Mouse (Mus musculus): ENCODE results near the gene 4921539E11Rik. TPM values are rescaled to one million over a fixed set of nuclear protein-coding genes. Genes with fewer than 3 reads are reported as not detected.
A peak's percentile ranks its signal among the peaks of the same experiment; 100 is the strongest.

Gene 4921539E11Rik
- polyA plus RNA-seq, 1 experiment from 2014 or later = not detected

- H3K4me1 ChIP-seq (replicated peaks; ENCODE audit: control insufficient read depth, insufficient read depth, low read length) = no peaks in the 10 kb centered on the region
- ATAC-seq = no peak
- H3K27me3 ChIP-seq (replicated peaks; ENCODE audit: control insufficient read depth, insufficient read depth, low read length) = no peaks in the 10 kb centered on the region
- WGBS = 72% methylated on average over 7 of the region's 8 CpGs
- no peak overlapping the region for H3K4me2 ChIP-seq (replicated peaks; ENCODE audit: low read depth)
- H3K9me3 ChIP-seq (ENCODE audit: control insufficient read depth) = no peaks in the 10 kb centered on the region
- H3K27ac ChIP-seq (ENCODE audit: low read depth, low read length) = no peak overlapping the region
- H3K36me3 ChIP-seq (ENCODE audit: control insufficient read depth, insufficient read depth) = no peaks in the 10 kb centered on the region
- no peak overlapping the region for H3K4me3 ChIP-seq (ENCODE audit: low read depth, low read length)
- H3K9ac ChIP-seq (ENCODE audit: low read depth, low read length) = no peak overlapping the region
- no peak for TF ChIP-seq CTCF (IDR thresholded peaks at IDR 0.05; ENCODE audit: low read depth)
These were observed 17.6 kb downstream of the 4921539E11Rik start for GRCm38 (mm10) chr4:103273021-103273420.

DNA sequence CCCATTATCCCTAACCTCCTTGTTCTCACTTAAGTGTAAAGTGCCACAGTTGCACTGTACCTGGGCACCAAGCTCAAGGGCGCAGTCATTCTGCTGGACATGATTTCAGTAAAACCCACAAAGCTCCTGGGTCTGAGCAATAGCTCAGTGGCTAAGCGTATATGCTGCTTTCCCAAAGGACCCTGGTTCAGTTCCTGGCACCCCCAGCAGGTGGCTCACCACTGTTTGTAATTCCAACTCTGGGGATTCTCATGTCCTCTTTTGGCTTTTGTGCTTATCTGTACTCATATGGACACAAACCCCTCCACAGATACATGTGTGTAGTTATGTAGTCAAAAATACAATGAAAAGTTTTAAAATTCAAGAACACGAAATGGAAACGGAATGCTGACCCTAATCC, 21.3 kb downstream of the 4921539E11Rik start:
- no peak for ATAC-seq
- H3K36me3 ChIP-seq (ENCODE audit: control insufficient read depth, insufficient read depth) = no peaks in the 10 kb centered on the region

GRCm38 (mm10) chr4:103265166-103265565, 25.5 kb downstream of the 4921539E11Rik start:
- H3K36me3 ChIP-seq (ENCODE audit: control insufficient read depth, insufficient read depth) = no peaks in the 10 kb centered on the region
- H3K27ac ChIP-seq (ENCODE audit: low read depth, low read length) = no peak overlapping the region
- H3K4me3 ChIP-seq (ENCODE audit: low read depth, low read length) = no peak overlapping the region
- peak; percentile 66 for ATAC-seq
- H3K9me3 ChIP-seq (ENCODE audit: control insufficient read depth) = no peaks in the 10 kb centered on the region
- TF ChIP-seq CTCF (IDR thresholded peaks at IDR 0.05; ENCODE audit: low read depth) = no peak
- no peaks in the 10 kb centered on the region for H3K4me1 ChIP-seq (replicated peaks; ENCODE audit: control insufficient read depth, insufficient read depth, low read length)
- no peaks in the 10 kb centered on the region for H3K27me3 ChIP-seq (replicated peaks; ENCODE audit: control insufficient read depth, insufficient read depth, low read length)
- WGBS = 38% methylated on average over 2 of the region's 2 CpGs
- no peak overlapping the region for H3K4me2 ChIP-seq (replicated peaks; ENCODE audit: low read depth)
- H3K9ac ChIP-seq (ENCODE audit: low read depth, low read length) = no peak overlapping the region

More for the DNA sequence above, 21.3 kb downstream of the 4921539E11Rik start:
- no peaks in the 10 kb centered on the region for H3K9me3 ChIP-seq (ENCODE audit: control insufficient read depth)
- no peak overlapping the region for H3K27ac ChIP-seq (ENCODE audit: low read depth, low read length)
- H3K4me1 ChIP-seq (replicated peaks; ENCODE audit: control insufficient read depth, insufficient read depth, low read length) = no peaks in the 10 kb centered on the region
- H3K4me2 ChIP-seq (replicated peaks; ENCODE audit: low read depth) = no peak overlapping the region
- peak; percentile 44 for TF ChIP-seq CTCF (IDR thresholded peaks at IDR 0.05; ENCODE audit: low read depth)
- 86% methylated on average over 4 of the region's 4 CpGs for whole genome bisulfite sequencing
- H3K27me3 ChIP-seq (replicated peaks; ENCODE audit: control insufficient read depth, insufficient read depth, low read length) = no peaks in the 10 kb centered on the region
- H3K9ac ChIP-seq (ENCODE audit: low read depth, low read length) = no peak overlapping the region
- no peak overlapping the region for H3K4me3 ChIP-seq (ENCODE audit: low read depth, low read length)

DNA sequence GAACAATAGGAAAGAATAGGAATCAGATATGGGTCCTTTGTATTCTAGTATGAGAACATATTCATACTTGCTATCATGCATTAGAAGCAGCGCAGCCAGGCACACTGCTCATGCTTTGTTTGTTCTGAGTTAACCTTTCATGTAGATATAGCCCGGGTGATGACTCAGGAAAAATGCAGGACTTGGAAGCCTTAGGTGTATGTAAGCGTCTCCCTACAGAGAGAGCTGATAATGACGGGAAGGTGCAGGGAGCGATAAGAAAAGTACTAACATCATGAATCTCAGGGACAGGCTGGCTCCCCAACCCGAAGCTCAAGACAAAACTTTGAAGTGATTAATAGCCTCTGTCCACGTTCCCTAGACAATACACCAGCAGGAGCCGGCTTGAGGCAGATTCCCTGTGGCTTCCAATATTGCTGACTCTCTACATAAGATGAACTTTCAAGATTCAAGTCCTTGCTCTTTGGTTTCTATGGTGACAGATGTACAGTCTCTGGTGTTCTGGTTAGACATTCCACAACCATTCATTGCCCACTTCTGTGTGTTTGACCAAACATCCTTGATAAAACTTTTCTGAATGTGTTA, 26.8 kb downstream of the 4921539E11Rik start:
- Histone ChIP-seq H3K4me3 (ENCODE audit: low read depth, low read length) (no peak overlapping the region), H3K36me3 (ENCODE audit: control insufficient read depth, insufficient read depth) (no peaks in the 10 kb centered on the region), H3K4me1 (replicated peaks; ENCODE audit: control insufficient read depth, insufficient read depth, low read length) (no peaks in the 10 kb centered on the region), H3K27ac (ENCODE audit: low read depth, low read length) (no peak overlapping the region), H3K9ac (ENCODE audit: low read depth, low read length) (no peak overlapping the region), H3K27me3 (replicated peaks; ENCODE audit: control insufficient read depth, insufficient read depth, low read length) (no peaks in the 10 kb centered on the region), H3K9me3 (ENCODE audit: control insufficient read depth) (no peaks in the 10 kb centered on the region), H3K4me2 (replicated peaks; ENCODE audit: low read depth) (no peak overlapping the region; the same call in 1 of the 2 replicates)
- ATAC-seq = peak; percentile 66
- WGBS = 15% methylated on average over 8 of the region's 8 CpGs
- no peak for TF ChIP-seq CTCF (IDR thresholded peaks at IDR 0.05; ENCODE audit: low read depth)

DNA sequence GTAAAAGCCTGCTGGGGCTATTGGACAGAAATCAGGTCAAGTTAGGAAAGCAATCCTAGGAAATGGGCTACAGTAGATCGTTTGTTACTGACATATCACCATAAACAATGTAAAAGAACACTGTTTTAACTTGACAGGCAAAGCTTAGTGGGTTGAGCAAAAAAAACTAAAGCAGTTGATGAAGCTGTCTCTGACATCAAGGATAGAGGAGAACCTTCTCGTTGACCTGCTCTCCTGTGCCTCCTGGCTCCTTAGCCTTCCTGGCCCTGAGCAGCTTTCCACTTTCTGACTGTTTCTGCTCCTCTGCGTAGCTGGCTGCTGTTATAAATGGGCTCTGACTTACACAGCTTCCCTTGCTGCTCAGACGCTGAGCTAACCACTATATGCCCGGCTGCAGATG, 27.3 kb downstream of the 4921539E11Rik start:
- H3K9me3 ChIP-seq (ENCODE audit: control insufficient read depth) = no peaks in the 10 kb centered on the region
- no peaks in the 10 kb centered on the region for H3K36me3 ChIP-seq (ENCODE audit: control insufficient read depth, insufficient read depth)
- H3K27ac ChIP-seq (ENCODE audit: low read depth, low read length) = no peak overlapping the region
- H3K4me1 ChIP-seq (replicated peaks; ENCODE audit: control insufficient read depth, insufficient read depth, low read length) = no peaks in the 10 kb centered on the region
- H3K4me2 ChIP-seq (replicated peaks; ENCODE audit: low read depth) = no peak overlapping the region
- TF ChIP-seq CTCF (IDR thresholded peaks at IDR 0.05; ENCODE audit: low read depth) = no peak
- no peaks in the 10 kb centered on the region for H3K27me3 ChIP-seq (replicated peaks; ENCODE audit: control insufficient read depth, insufficient read depth, low read length)
- 0 out of 2 replicates have a peak, but pooled peaks have one; percentile 37 for ATAC-seq
- no peak overlapping the region for H3K4me3 ChIP-seq (ENCODE audit: low read depth, low read length)
- WGBS = 28% methylated on average over 5 of the region's 5 CpGs
- no peak overlapping the region for H3K9ac ChIP-seq (ENCODE audit: low read depth, low read length)

- no peak for ATAC-seq
These were observed 31.8 kb downstream of the 4921539E11Rik start for GRCm38 (mm10) chr4:103258817-103259216.

More at GRCm38 (mm10) chr4:103258817-103259216, 31.8 kb downstream of the 4921539E11Rik start:
- peak; percentile 48 for TF ChIP-seq CTCF (IDR thresholded peaks at IDR 0.05; ENCODE audit: low read depth)
- no peak overlapping the region for H3K27ac ChIP-seq (ENCODE audit: low read depth, low read length)
- no peaks in the 10 kb centered on the region for H3K27me3 ChIP-seq (replicated peaks; ENCODE audit: control insufficient read depth, insufficient read depth, low read length)
- WGBS = 82% methylated on average over 3 of the region's 3 CpGs
- no peaks in the 10 kb centered on the region for H3K36me3 ChIP-seq (ENCODE audit: control insufficient read depth, insufficient read depth)
- H3K9ac ChIP-seq (ENCODE audit: low read depth, low read length) = no peak overlapping the region
- no peak overlapping the region for H3K4me2 ChIP-seq (replicated peaks; ENCODE audit: low read depth)
- H3K9me3 ChIP-seq (ENCODE audit: control insufficient read depth) = no peaks in the 10 kb centered on the region
- no peaks in the 10 kb centered on the region for H3K4me1 ChIP-seq (replicated peaks; ENCODE audit: control insufficient read depth, insufficient read depth, low read length)
- H3K4me3 ChIP-seq (ENCODE audit: low read depth, low read length) = no peak overlapping the region
